Mouse (Mus musculus): ENCODE measurements at regions not wholly inside any gene's neighbourhood (a gene's known extent, or its start where the extent isn't known, plus 50 kb on each side); places are given as distances from the start of the nearest gene placed in this dataset.

GRCm38 (mm10) chr2:78393090-78393489, 446.9 kb upstream of the Cwc22 start:
- WGBS: 62% methylated on average over 4 of the region's 4 CpGs
- TF ChIP-seq CTCF (IDR thresholded peaks at IDR 0.05) (no peak), EP300 (IDR thresholded peaks at IDR 0.05) (no peak)
- Histone ChIP-seq H3K4me2 (replicated peaks; ENCODE audit: low read depth, low read length) (no peak overlapping the region), H3K4me3 (ENCODE audit: low read depth, low read length) (no peak overlapping the region), H3K36me3 (ENCODE audit: insufficient read depth, low read length) (no peaks in the 10 kb centered on the region), H3K9ac (replicated peaks; ENCODE audit: low read depth) (no peak overlapping the region), H3K4me1 (ENCODE audit: insufficient read depth, low read depth, low read length) (no peaks in the 10 kb centered on the region), H3K9me3 (ENCODE audit: low read length) (no peaks in the 10 kb centered on the region), H3K27me3 (replicated peaks; ENCODE audit: insufficient read depth, low read length) (no peaks in the 10 kb centered on the region), H3K27ac (ENCODE audit: low read length) (no peak overlapping the region)
- DNase-seq (ENCODE audit: low spot score) (no peak), ATAC-seq (no peak)

GRCm38 (mm10) chr2:78392425-78392824, 446.2 kb upstream of the Cwc22 start:
- no peak overlapping the region for H3K9ac ChIP-seq (replicated peaks; ENCODE audit: low read depth)
- H3K4me1 ChIP-seq (ENCODE audit: insufficient read depth, low read depth, low read length): no peaks in the 10 kb centered on the region
- no peaks in the 10 kb centered on the region for H3K27me3 ChIP-seq (replicated peaks; ENCODE audit: insufficient read depth, low read length)
- no peak overlapping the region for H3K4me3 ChIP-seq (ENCODE audit: low read depth, low read length)
- H3K4me2 ChIP-seq (replicated peaks; ENCODE audit: low read depth, low read length): no peak overlapping the region
- no peaks in the 10 kb centered on the region for H3K36me3 ChIP-seq (ENCODE audit: insufficient read depth, low read length)
- DNase-seq (ENCODE audit: low spot score) (no peak), ATAC-seq (no peak)
- TF ChIP-seq CTCF (IDR thresholded peaks at IDR 0.05) (no peak), EP300 (IDR thresholded peaks at IDR 0.05) (no peak)
- H3K27ac ChIP-seq (ENCODE audit: low read length): no peak overlapping the region
- 74% methylated on average over 2 of the region's 2 CpGs for WGBS
- H3K9me3 ChIP-seq (ENCODE audit: low read length): no peaks in the 10 kb centered on the region

- Histone ChIP-seq H3K4me2 (replicated peaks; ENCODE audit: low read depth, low read length) (no peak overlapping the region), H3K4me1 (ENCODE audit: insufficient read depth, low read depth, low read length) (no peaks in the 10 kb centered on the region), H3K36me3 (ENCODE audit: insufficient read depth, low read length) (no peaks in the 10 kb centered on the region), H3K9ac (replicated peaks; ENCODE audit: low read depth) (no peak overlapping the region), H3K27ac (ENCODE audit: low read length) (no peak overlapping the region), H3K9me3 (ENCODE audit: low read length) (no peaks in the 10 kb centered on the region), H3K4me3 (ENCODE audit: low read depth, low read length) (no peak overlapping the region), H3K27me3 (replicated peaks; ENCODE audit: insufficient read depth, low read length) (no peaks in the 10 kb centered on the region)
- 54% methylated on average over 4 of the region's 4 CpGs for WGBS
- no peak for TF ChIP-seq CTCF (IDR thresholded peaks at IDR 0.05)
- TF ChIP-seq EP300 (IDR thresholded peaks at IDR 0.05): no peak
- DNase-seq (ENCODE audit: low spot score): no peak
- no peak for ATAC-seq
Observed at GRCm38 (mm10) chr2:78388001-78388400, 441.8 kb upstream of the Cwc22 start.

GRCm38 (mm10) chr2:78381234-78381633, 435.1 kb upstream of the Cwc22 start:
- no peak for ATAC-seq
- H3K27me3 ChIP-seq (replicated peaks; ENCODE audit: insufficient read depth, low read length): no peaks in the 10 kb centered on the region
- DNase-seq (ENCODE audit: low spot score): no peak
- no peak overlapping the region for H3K4me3 ChIP-seq (ENCODE audit: low read depth, low read length)
- H3K36me3 ChIP-seq (ENCODE audit: insufficient read depth, low read length): no peaks in the 10 kb centered on the region
- H3K9me3 ChIP-seq (ENCODE audit: low read length): no peaks in the 10 kb centered on the region
- no peaks in the 10 kb centered on the region for H3K4me1 ChIP-seq (ENCODE audit: insufficient read depth, low read depth, low read length)
- no peak overlapping the region for H3K4me2 ChIP-seq (replicated peaks; ENCODE audit: low read depth, low read length)
- TF ChIP-seq CTCF (IDR thresholded peaks at IDR 0.05) (no peak), EP300 (IDR thresholded peaks at IDR 0.05) (no peak)
- H3K9ac ChIP-seq (replicated peaks; ENCODE audit: low read depth): no peak overlapping the region
- H3K27ac ChIP-seq (ENCODE audit: low read length): no peak overlapping the region

- DNase-seq (ENCODE audit: low spot score): no peak
- Histone ChIP-seq H3K27ac (ENCODE audit: low read length) (no peak overlapping the region), H3K27me3 (replicated peaks; ENCODE audit: insufficient read depth, low read length) (no peaks in the 10 kb centered on the region), H3K4me3 (ENCODE audit: low read depth, low read length) (no peak overlapping the region), H3K9ac (replicated peaks; ENCODE audit: low read depth) (no peak overlapping the region), H3K4me1 (ENCODE audit: insufficient read depth, low read depth, low read length) (no peaks in the 10 kb centered on the region), H3K4me2 (replicated peaks; ENCODE audit: low read depth, low read length) (no peak overlapping the region), H3K36me3 (ENCODE audit: insufficient read depth, low read length) (no peaks in the 10 kb centered on the region), H3K9me3 (ENCODE audit: low read length) (no peaks in the 10 kb centered on the region)
- no peak for TF ChIP-seq EP300 (IDR thresholded peaks at IDR 0.05)
- TF ChIP-seq CTCF (IDR thresholded peaks at IDR 0.05): no peak
- WGBS: 77% methylated on average over 5 of the region's 5 CpGs
- ATAC-seq: no peak
Observed at GRCm38 (mm10) chr2:78331736-78332475, 385.7 kb upstream of the Cwc22 start.

GRCm38 (mm10) chr2:78326091-78326490, 379.9 kb upstream of the Cwc22 start:
- Histone ChIP-seq H3K9me3 (ENCODE audit: low read length) (no peaks in the 10 kb centered on the region), H3K4me2 (replicated peaks; ENCODE audit: low read depth, low read length) (no peak overlapping the region), H3K9ac (replicated peaks; ENCODE audit: low read depth) (no peak overlapping the region), H3K4me3 (ENCODE audit: low read depth, low read length) (no peak overlapping the region), H3K27ac (ENCODE audit: low read length) (peak overlapping the region; percentile 51; the same call in 1 of the 2 replicates), H3K27me3 (replicated peaks; ENCODE audit: insufficient read depth, low read length) (no peaks in the 10 kb centered on the region), H3K36me3 (ENCODE audit: insufficient read depth, low read length) (no peaks in the 10 kb centered on the region), H3K4me1 (ENCODE audit: insufficient read depth, low read depth, low read length) (no peaks in the 10 kb centered on the region)
- DNase-seq (ENCODE audit: low spot score): peak; percentile 63
- ATAC-seq: peak; percentile 70
- TF ChIP-seq CTCF (IDR thresholded peaks at IDR 0.05) (no peak), EP300 (IDR thresholded peaks at IDR 0.05) (peak; percentile 50; the same call in 1 of the 2 replicates)
- WGBS: 32% methylated on average over 2 of the region's 2 CpGs

Measured in lung, postnatal 0 days (tissue).